Mouse (Mus musculus) liver, embryonic 16.5 days (tissue): ENCODE data around the gene Vwc2. TPM values are rescaled to one million over a fixed set of nuclear protein-coding genes. Genes with fewer than 3 reads are reported as not detected.

Source experiments
- ATAC-seq: fragments of 200-750 bp; cut with Nextera tagmentation; 2 replicates; pipeline ENCODE4 v1.8.0; 2017; ENCODE audit warnings: low read depth, mild to moderate bottlenecking, moderate number of reproducible peaks, moderate library complexity
- H3K27ac ChIP-seq: fragments of 300-500 bp; sonication (generic); 2 replicates; pipeline ENCODE4 v1.5.1; 2014; ENCODE audit warnings: mild to moderate bottlenecking, low read length
- H3K27me3 ChIP-seq: fragments of 300-500 bp; sonication (generic); 2 replicates; pipeline ENCODE4 v1.6.1; 2014; ENCODE audit warnings: low read depth, low read length, mixed read lengths; ENCODE audit not compliant: control insufficient read depth, insufficient read depth
- H3K36me3 ChIP-seq: fragments of 300-500 bp; sonication (generic); 2 replicates; pipeline ENCODE4 v1.6.1; 2014; ENCODE audit warnings: mild to moderate bottlenecking; ENCODE audit not compliant: control insufficient read depth, insufficient read depth
- H3K4me1 ChIP-seq: fragments of 300-500 bp; sonication (generic); 2 replicates; pipeline ENCODE4 v1.6.1; 2014; ENCODE audit warnings: low read depth, low read length, mixed read lengths; ENCODE audit not compliant: control insufficient read depth
- H3K4me2 ChIP-seq: fragments of 300-500 bp; sonication (generic); 2 replicates; pipeline ENCODE4 v1.6.1; 2014; ENCODE audit warnings: low read depth, low read length, mixed read lengths
- H3K4me3 ChIP-seq: fragments of 300-500 bp; sonication (generic); 2 replicates; pipeline ENCODE4 v1.5.1; 2014; ENCODE audit warnings: low read depth, mild to moderate bottlenecking, low read length
- H3K9ac ChIP-seq: fragments of 300-500 bp; sonication (generic); 2 replicates; pipeline ENCODE4 v1.6.1; 2014; ENCODE audit warnings: low read depth, low read length
- H3K9me3 ChIP-seq: fragments of 300-500 bp; sonication (generic); replicated peaks from 2 replicates; pipeline ENCODE4 v1.6.1; 2016; ENCODE audit warnings: low read length; ENCODE audit not compliant: control insufficient read depth
- WGBS: fragments of 180-500 bp; shearing (Covaris S2); extraction: QIAGEN DNeasy Blood & Tissue Kit; methylation state at CpG from one replicate; pipeline ENCODE4 v1.1.7; 2014; ENCODE audit not compliant: insufficient replicate concordance; 5-methylcytosine and 5-hydroxymethylcytosine counted together
- polyA plus RNA-seq: library from polyadenylated mRNA; unstranded; fragments of >200 nt; fragmentation: Nextera tagmentation; extraction: Ambion mirVana; gene quantifications from 2 replicates; pipeline ENCODE4 v1.2.1, GENCODE M21; 2015

Gene Vwc2
- 0.06 and 0.07 TPM in 2 replicates for polyA plus RNA-seq

- no peak within 1 kb of the TSS for H3K9ac ChIP-seq
- peaks cover 38% of the 10 kb centered on the region for H3K27me3 ChIP-seq
- WGBS, result 2% methylated on average over 28 of the region's 28 CpGs
- H3K4me2 ChIP-seq, result no peak within 1 kb of the TSS
- no peak for ATAC-seq
- H3K4me1 ChIP-seq, result no peaks in the 10 kb centered on the region
- no peaks in the 10 kb centered on the region for H3K36me3 ChIP-seq
- H3K9me3 ChIP-seq, result no peaks in the 10 kb centered on the region
- no peak within 1 kb of the TSS for H3K4me3 ChIP-seq
- no peak within 1 kb of the TSS for H3K27ac ChIP-seq
These were observed at the start of gene Vwc2 for GRCm38 (mm10) chr11:11113576-11114233. Vwc2 (plus strand) TSS chr11:11114223.

- H3K9ac ChIP-seq, result no peak overlapping the region
- H3K27ac ChIP-seq, result no peak overlapping the region
- no peak overlapping the region for H3K4me2 ChIP-seq
- H3K9me3 ChIP-seq, result no peaks in the 10 kb centered on the region
- no peaks in the 10 kb centered on the region for H3K27me3 ChIP-seq
- whole genome bisulfite sequencing, result 60% methylated on average over 1 of the region's 1 CpGs
- H3K36me3 ChIP-seq, result no peaks in the 10 kb centered on the region
- ATAC-seq, result no peak
- no peaks in the 10 kb centered on the region for H3K4me1 ChIP-seq
- no peak overlapping the region for H3K4me3 ChIP-seq
These were observed 25.8 kb upstream of the Vwc2 start for GRCm38 (mm10) chr11:11088162-11088756.

GRCm38 (mm10) chr11:11097606-11098005, 16.4 kb upstream of the Vwc2 start:
- no peak for ATAC-seq
- Histone ChIP-seq H3K27ac (no peak overlapping the region), H3K9ac (no peak overlapping the region), H3K9me3 (no peaks in the 10 kb centered on the region), H3K27me3 (no peaks in the 10 kb centered on the region), H3K4me2 (no peak overlapping the region), H3K36me3 (no peaks in the 10 kb centered on the region), H3K4me3 (no peak overlapping the region), H3K4me1 (no peaks in the 10 kb centered on the region)
- WGBS, result 48% methylated on average over 1 of the region's 1 CpGs

- H3K36me3 ChIP-seq, result no peaks in the 10 kb centered on the region
- H3K9me3 ChIP-seq, result no peaks in the 10 kb centered on the region
- ATAC-seq, result no peak
- H3K4me2 ChIP-seq, result no peak overlapping the region
- no peaks in the 10 kb centered on the region for H3K27me3 ChIP-seq
- no peaks in the 10 kb centered on the region for H3K4me1 ChIP-seq
- 48% methylated on average over 4 of the region's 4 CpGs for WGBS
- H3K27ac ChIP-seq, result no peak overlapping the region
- H3K9ac ChIP-seq, result no peak overlapping the region
- no peak overlapping the region for H3K4me3 ChIP-seq
These were observed 15.7 kb upstream of the Vwc2 start for GRCm38 (mm10) chr11:11098282-11098681.

- Histone ChIP-seq H3K9ac (no peak overlapping the region), H3K4me3 (no peak overlapping the region), H3K4me2 (no peak overlapping the region), H3K4me1 (no peaks in the 10 kb centered on the region), H3K27me3 (no peaks in the 10 kb centered on the region), H3K36me3 (no peaks in the 10 kb centered on the region), H3K9me3 (no peaks in the 10 kb centered on the region), H3K27ac (no peak overlapping the region)
- no peak for ATAC-seq
- WGBS, result 71% methylated on average over 5 of the region's 5 CpGs
These were observed 15.0 kb upstream of the Vwc2 start for GRCm38 (mm10) chr11:11099011-11099410.

GRCm38 (mm10) chr11:11102182-11102581, 11.8 kb upstream of the Vwc2 start:
- Histone ChIP-seq H3K36me3 (no peaks in the 10 kb centered on the region), H3K4me3 (no peak overlapping the region), H3K27me3 (no peaks in the 10 kb centered on the region), H3K4me2 (no peak overlapping the region), H3K27ac (no peak overlapping the region), H3K9me3 (no peaks in the 10 kb centered on the region), H3K9ac (no peak overlapping the region), H3K4me1 (no peaks in the 10 kb centered on the region)
- WGBS, result 33% methylated on average over 1 of the region's 1 CpGs
- ATAC-seq, result no peak

GRCm38 (mm10) chr11:11102620-11103019, 11.4 kb upstream of the Vwc2 start:
- H3K4me2 ChIP-seq, result no peak overlapping the region
- no peak overlapping the region for H3K4me3 ChIP-seq
- no peak overlapping the region for H3K27ac ChIP-seq
- 28% methylated on average over 1 of the region's 1 CpGs for WGBS
- H3K9me3 ChIP-seq, result no peaks in the 10 kb centered on the region
- ATAC-seq, result no peak
- H3K27me3 ChIP-seq, result no peaks in the 10 kb centered on the region
- no peaks in the 10 kb centered on the region for H3K36me3 ChIP-seq
- H3K9ac ChIP-seq, result no peak overlapping the region
- no peaks in the 10 kb centered on the region for H3K4me1 ChIP-seq

- peaks cover 7% of the 10 kb centered on the region for H3K27me3 ChIP-seq
- 44% methylated on average over 3 of the region's 3 CpGs for WGBS
- H3K36me3 ChIP-seq, result no peaks in the 10 kb centered on the region
- H3K4me3 ChIP-seq, result no peak overlapping the region
- no peak overlapping the region for H3K4me2 ChIP-seq
- no peak for ATAC-seq
- H3K9ac ChIP-seq, result no peak overlapping the region
- no peaks in the 10 kb centered on the region for H3K9me3 ChIP-seq
- H3K4me1 ChIP-seq, result no peaks in the 10 kb centered on the region
- H3K27ac ChIP-seq, result no peak overlapping the region
These were observed 5.1 kb upstream of the Vwc2 start for GRCm38 (mm10) chr11:11108922-11109321.

- no peak overlapping the region for H3K9ac ChIP-seq
- H3K27ac ChIP-seq, result no peak overlapping the region
- peaks cover 38% of the 10 kb centered on the region for H3K27me3 ChIP-seq
- no peak overlapping the region for H3K4me2 ChIP-seq
- 3% methylated on average over 34 of the region's 34 CpGs for WGBS
- no peaks in the 10 kb centered on the region for H3K36me3 ChIP-seq
- no peaks in the 10 kb centered on the region for H3K9me3 ChIP-seq
- no peaks in the 10 kb centered on the region for H3K4me1 ChIP-seq
- no peak overlapping the region for H3K4me3 ChIP-seq
- ATAC-seq, result no peak
These were observed 409 bp downstream of the Vwc2 start for GRCm38 (mm10) chr11:11114234-11115030.
